ENCODE assay signal across 15 mouse cellular contexts in genomic region chr13:18856026-18856802, GRCm38 (mm10).
DNase-seq lines count a peak whose midpoint lies in the region; ATAC-seq and TF ChIP-seq lines count a peak whose summit lies in the region.
"Had no signal": no experiment of that assay in that cellular context is flagged by ENCODE, and none has a peak within 500 bp of the region (broad histone marks: within the 10 kb centered on the region; RNA-seq: fewer than 3 reads in every experiment).

No protein-coding gene starts in this region.

- H3K36me3 ChIP-seq in CH12.LX (replicated peaks in 1 of 2; ENCODE audit: control insufficient read depth in 1 of 2, insufficient read depth in 1 of 2, low read length in 1 of 2) = peaks cover 25 to 67% of the 10 kb centered on the region in 2 experiments
- 0 out of 2 replicates have a peak, but pooled peaks cover 2% of the 10 kb centered on the region for H3K36me3 ChIP-seq in forebrain, embryonic 16.5 days (ENCODE audit: control insufficient read depth, insufficient read depth)

- no peaks in the 10 kb centered on the region for H3K9me3 ChIP-seq in CH12.LX (replicated peaks; ENCODE audit: low read length)
- H3K9me3 ChIP-seq in forebrain, embryonic 16.5 days (ENCODE audit: control insufficient read depth, low read length) = no peaks in the 10 kb centered on the region

- TF ChIP-seq CTCF in CH12.LX (conservative IDR thresholded peaks at IDR 0.05 in 1 of 2, IDR thresholded peaks at IDR 0.05 in 1 of 2; ENCODE audit: low read depth in 2 of 2, low read length in 2 of 2) = no peak

- no peak overlapping the region for H3K4me3 ChIP-seq in CH12.LX (replicated peaks in 1 of 3; ENCODE audit: low read depth in 2 of 3, low read length in 2 of 3, poor library complexity in 1 of 3)
- H3K4me3 ChIP-seq in forebrain, embryonic 16.5 days (replicated peaks; ENCODE audit: low read length) = no peak overlapping the region
- H3K4me3 ChIP-seq: heart, adult 2 months had no signal

- in situ Hi-C loops in CH12.LX (cut with MboI; ENCODE audit: low pct_ligation_motif_present, low pct_unique_long_range_greater_than_20kb, low sequenced_read_pairs) = no loop called here

- peak; percentile 78 for ATAC-seq in frontal cortex, adult (ENCODE audit: low TSS enrichment)
- ATAC-seq in forebrain, embryonic 16.5 days = peak; percentile 98
- ATAC-seq in monocyte, adult 5-6 weeks (replicated peaks; ENCODE audit: insufficient number of reproducible peaks, low FRiP score, low TSS enrichment, poor library complexity, severe bottlenecking) = no peak
- ATAC-seq: inflammation-experienced regulatory T-cells, adult 6 months had no signal

- TF ChIP-seq POLR2A in CH12.LX (IDR thresholded peaks at IDR 0.05; ENCODE audit: low read depth, low read length) = no peak

- intact Hi-C loops in left cerebral cortex, postnatal 4 days (cut with DNase I) = no loop called here
- intact Hi-C loops in gastrocnemius, postnatal 14 days (cut with DNase I; ENCODE audit: low total_unique reads) = no loop called here

- H3K9ac ChIP-seq in CH12.LX (ENCODE audit: insufficient read depth, low read depth) = no peak overlapping the region
- H3K9ac ChIP-seq in forebrain, embryonic 16.5 days (replicated peaks; ENCODE audit: low read depth, low read length) = no peak overlapping the region

- no peaks in the 10 kb centered on the region for H3K27me3 ChIP-seq in CH12.LX (replicated peaks)
- no peaks in the 10 kb centered on the region for H3K27me3 ChIP-seq in forebrain, embryonic 16.5 days (replicated peaks; ENCODE audit: control insufficient read depth, insufficient read depth, low read length)

- WGBS in forebrain, embryonic 16.5 days = 25% methylated on average over 8 of the region's 8 CpGs

- TF ChIP-seq RAD21 in CH12.LX (IDR thresholded peaks at IDR 0.05; ENCODE audit: low read depth, low read length) = no peak

- no peak for TF ChIP-seq EP300 in CH12.LX (IDR thresholded peaks at IDR 0.05; ENCODE audit: low read length)

- H3K27ac ChIP-seq in CH12.LX (ENCODE audit: insufficient read depth, low read depth) = no peak overlapping the region
- H3K27ac ChIP-seq in forebrain, embryonic 16.5 days (ENCODE audit: low read length) = peak overlapping the region; percentile 76
- H3K27ac ChIP-seq: heart, adult 2 months had no signal

- H3K79me2 ChIP-seq in CH12.LX (replicated peaks; ENCODE audit: control insufficient read depth, extremely low read depth, insufficient read depth, poor library complexity, severe bottlenecking) = no peaks in the 10 kb centered on the region

- DNase-seq in frontal cortex, postnatal 14 days (ENCODE audit: low spot score in 2 of 2) = no peak
- DNase-seq in CH12.LX (ENCODE audit: extremely low read depth) = no peak
- peak; percentile 48 for DNase-seq in left cerebral cortex, postnatal 4 days
- no peak for DNase-seq in gastrocnemius, postnatal 14 days
- no peak for DNase-seq in spleen, postnatal 14 days (ENCODE audit: low spot score in 2 of 2)
- DNase-seq: adrenal gland, postnatal 10 days; cerebellum, adult 11-12 months; heart, adult 2 months; kidney, postnatal 36 days; lung, postnatal 14 days; spleen, adult 18-20 months had no signal

- dilution Hi-C loops in CH12.LX (cut with MboI; ENCODE audit: extremely low pct_ligation_motif_present, extremely low pct_unique_long_range_greater_than_20kb, low sequenced_read_pairs) = no loop called here

- H3K4me1 ChIP-seq in CH12.LX (ENCODE audit: control insufficient read depth in 1 of 2, insufficient read depth in 2 of 2) = peaks cover 0 to 4% of the 10 kb centered on the region in 2 experiments; a peak in 1 of 4 replicates
- peaks cover 10% of the 10 kb centered on the region for H3K4me1 ChIP-seq in forebrain, embryonic 16.5 days (replicated peaks; ENCODE audit: control insufficient read depth, insufficient read depth, low read length)

- H3K4me2 ChIP-seq in CH12.LX (ENCODE audit: insufficient read depth, low read depth, poor library complexity, severe bottlenecking) = no peak overlapping the region
- no peak overlapping the region for H3K4me2 ChIP-seq in forebrain, embryonic 16.5 days (ENCODE audit: low read length)

TF ChIP-seq in CH12.LX, 34 proteins besides CTCF, POLR2A, EP300 and RAD21:
- TF ChIP-seq MAFK (IDR thresholded peaks at IDR 0.05; ENCODE audit: insufficient replicate concordance, low read length) = peak; percentile 30; the same call in 1 of the 2 replicates
- no peak for TF ChIP-seq SIN3A (IDR thresholded peaks at IDR 0.05; ENCODE audit: low read length)
